Mouse (Mus musculus): ENCODE data around the gene Kit.
A peak's percentile ranks its signal among the peaks of the same experiment; 100 is the strongest.

The Kit gene

DNA sequence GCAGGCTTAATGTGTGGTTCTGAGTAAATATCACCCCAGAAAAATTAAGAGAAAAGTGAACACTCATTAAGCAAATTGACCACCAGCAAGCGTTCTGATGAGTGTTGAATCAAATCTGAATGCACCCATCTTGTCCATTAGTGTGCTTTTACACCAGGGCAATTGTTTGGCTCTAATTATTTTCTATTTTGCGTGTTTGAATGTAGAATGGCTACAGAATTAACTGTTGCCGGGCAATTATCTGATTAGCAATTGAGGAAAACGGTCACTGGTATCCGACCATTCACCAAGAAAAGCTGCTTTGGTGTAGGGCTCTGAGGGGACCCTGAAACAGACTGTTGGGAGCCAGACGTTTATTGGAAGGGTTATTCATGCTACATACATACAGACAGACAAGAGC is 16.2 kb downstream of the Kit start:
- DNase-seq (ENCODE audit: low read depth): no peak

- no peak for DNase-seq (ENCODE audit: low read depth)
Observed at GRCm38 (mm10) chr5:75591567-75591966, 16.9 kb downstream of the Kit start.

DNA sequence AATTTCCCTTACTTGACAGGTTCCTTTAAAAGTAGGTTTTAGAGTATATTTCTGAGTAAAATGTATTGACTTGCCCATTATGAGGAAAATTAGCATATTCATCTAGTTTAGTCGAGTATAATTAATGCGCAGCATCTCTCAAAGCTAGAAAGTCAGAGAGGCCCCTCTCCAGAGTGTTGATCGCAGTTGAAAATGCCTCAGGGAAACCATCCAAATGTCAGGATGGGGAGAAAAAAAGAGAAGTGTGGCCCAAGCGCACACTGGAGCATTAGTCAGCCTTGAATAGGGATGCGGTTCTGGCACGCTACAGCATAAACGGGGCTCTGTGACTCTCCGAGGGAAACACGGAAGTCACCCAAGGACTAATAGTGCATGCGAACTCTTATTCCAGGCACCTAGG is 20.6 kb downstream of the Kit start:
- DNase-seq (ENCODE audit: low read depth): no peak

- DNase-seq (ENCODE audit: low read depth): no peak
Observed at GRCm38 (mm10) chr5:75596211-75596610, 21.5 kb downstream of the Kit start.

DNA sequence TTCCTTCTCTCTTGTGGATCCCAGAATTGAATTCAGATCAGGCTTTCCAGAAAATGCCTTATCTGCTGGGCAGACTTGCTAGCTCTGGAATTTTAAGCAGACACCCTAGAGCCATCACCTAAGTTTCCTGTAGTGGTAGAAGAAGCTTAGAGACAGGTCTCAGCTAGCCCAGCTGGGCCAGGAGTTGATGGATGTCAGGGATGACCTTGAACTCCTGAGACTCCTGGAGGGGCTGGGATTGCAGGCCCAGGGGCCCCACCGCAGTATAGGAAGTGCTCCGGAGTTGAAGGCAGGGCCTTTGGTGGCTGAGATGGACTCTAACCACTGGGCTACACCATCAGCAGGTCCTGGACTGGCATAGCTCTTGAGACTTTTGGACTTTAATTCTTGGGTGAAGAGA is 22.6 kb downstream of the Kit start:
- DNase-seq (ENCODE audit: low read depth): no peak

- no peak for DNase-seq (ENCODE audit: low read depth)
Observed at GRCm38 (mm10) chr5:75598491-75598890, 23.8 kb downstream of the Kit start.

DNA sequence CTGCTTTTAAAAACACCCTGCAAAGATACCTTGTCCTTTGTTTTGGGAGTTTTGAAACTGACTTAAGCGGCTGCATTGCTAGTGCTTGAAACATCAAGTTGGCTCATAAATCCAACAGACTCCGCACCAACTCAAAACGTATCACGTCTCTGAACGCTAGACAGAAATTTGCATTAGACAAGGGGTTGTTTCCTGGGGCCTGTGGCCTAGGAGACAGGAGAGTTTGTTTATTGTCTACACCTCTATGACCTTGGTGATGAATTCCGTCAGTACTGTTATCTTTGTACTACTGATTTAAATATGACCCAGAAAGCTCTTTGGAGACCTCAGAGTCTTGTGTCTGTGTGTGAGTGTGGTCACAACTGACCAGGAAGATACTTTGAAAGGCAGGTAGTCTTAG is 25.3 kb downstream of the Kit start:
- DNase-seq (ENCODE audit: low read depth): no peak

- DNase-seq (ENCODE audit: low read depth): no peak
Observed at GRCm38 (mm10) chr5:75604238-75604637, 29.5 kb downstream of the Kit start.

DNA sequence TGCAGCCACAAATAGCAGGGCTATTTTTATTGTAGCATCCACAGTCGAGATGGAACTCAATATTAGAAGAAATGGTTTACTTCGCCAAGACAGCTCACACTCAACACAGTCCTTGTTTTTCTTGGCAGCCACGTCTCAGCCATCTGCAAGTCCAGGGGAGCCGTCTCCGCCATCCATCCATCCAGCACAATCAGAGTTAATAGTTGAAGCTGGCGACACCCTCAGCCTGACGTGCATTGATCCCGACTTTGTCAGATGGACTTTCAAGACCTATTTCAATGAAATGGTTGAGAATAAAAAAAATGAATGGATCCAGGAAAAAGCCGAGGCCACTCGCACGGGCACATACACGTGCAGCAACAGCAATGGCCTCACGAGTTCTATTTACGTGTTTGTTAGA is 32.2 kb downstream of the Kit start:
- DNase-seq (ENCODE audit: low read depth): no peak

DNA sequence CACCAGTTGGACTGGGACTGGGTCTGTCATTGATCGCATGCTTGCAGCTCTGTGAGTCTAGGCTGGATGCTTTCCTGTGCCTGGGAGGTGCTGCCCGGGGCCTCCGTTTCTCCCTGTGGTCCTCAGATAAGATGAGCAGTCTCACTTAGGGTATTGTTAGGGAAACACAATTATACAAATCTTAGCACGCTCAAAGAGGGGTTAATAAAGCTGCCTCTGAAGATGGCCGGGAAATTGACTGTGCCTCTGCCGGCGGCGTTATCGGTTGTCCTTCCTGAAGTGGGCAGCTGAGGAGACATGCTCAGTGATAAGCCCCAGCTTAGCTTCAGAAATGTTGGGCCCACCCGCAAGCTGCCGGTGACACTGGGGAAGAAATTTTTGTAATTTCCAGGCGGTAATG is 33.3 kb downstream of the Kit start:
- DNase-seq (ENCODE audit: low read depth): no peak

DNA sequence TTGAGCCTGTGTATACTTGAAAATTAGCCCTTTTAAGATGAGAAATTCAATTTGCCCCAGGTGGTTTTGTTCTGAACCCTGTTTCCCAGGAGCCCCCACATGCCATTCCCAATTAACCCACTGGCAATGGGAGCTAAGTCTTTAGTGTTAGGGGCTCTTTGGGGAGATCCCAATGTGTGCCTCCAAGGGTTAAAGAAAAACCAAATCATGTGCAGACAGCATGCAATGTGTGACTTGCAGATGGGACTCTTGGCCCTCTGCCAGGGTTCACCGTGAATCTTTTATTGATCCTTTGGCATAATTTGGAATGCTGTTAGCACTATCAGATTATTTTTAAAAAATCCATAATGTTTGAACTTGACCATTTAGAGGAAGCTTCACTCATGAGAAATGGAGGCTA is 37.7 kb downstream of the Kit start:
- no peak for DNase-seq (ENCODE audit: low read depth)

GRCm38 (mm10) chr5:75612926-75613325 is 38.2 kb downstream of the Kit start:
- DNase-seq (ENCODE audit: low read depth): no peak

DNA sequence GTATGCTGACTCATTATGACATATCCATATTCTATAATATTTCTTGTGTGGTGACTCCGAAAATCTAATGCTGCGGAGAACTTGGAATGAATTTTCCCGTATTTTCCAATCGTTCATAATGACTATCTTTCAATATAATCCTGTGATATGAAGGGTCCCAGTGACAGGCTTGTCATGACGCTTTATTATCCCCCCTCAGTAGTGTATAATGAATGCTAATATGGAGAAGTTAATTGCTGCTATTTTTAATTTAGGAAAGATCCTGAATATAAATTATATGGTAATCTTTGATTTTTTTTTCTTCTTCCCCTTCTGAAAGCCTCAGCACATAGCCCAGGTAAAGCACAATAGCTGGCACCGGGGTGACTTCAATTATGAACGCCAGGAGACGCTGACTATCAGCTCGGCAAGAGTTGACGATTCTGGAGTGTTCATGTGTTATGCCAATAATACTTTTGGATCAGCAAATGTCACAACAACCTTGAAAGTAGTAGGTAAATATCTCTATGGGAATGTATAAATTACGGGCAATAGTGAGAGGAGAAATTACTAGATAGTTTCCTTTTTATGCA is 40.4 kb downstream of the Kit start:
- no peak for DNase-seq (ENCODE audit: low read depth)

- no peak for DNase-seq (ENCODE audit: low read depth)
Observed at GRCm38 (mm10) chr5:75615624-75616023, 40.9 kb downstream of the Kit start.

GRCm38 (mm10) chr5:75622401-75622800 is 47.7 kb downstream of the Kit start:
- DNase-seq (ENCODE audit: low read depth): no peak

- DNase-seq (ENCODE audit: low read depth): no peak
Observed at GRCm38 (mm10) chr5:75623007-75623406, 48.3 kb downstream of the Kit start.

DNA sequence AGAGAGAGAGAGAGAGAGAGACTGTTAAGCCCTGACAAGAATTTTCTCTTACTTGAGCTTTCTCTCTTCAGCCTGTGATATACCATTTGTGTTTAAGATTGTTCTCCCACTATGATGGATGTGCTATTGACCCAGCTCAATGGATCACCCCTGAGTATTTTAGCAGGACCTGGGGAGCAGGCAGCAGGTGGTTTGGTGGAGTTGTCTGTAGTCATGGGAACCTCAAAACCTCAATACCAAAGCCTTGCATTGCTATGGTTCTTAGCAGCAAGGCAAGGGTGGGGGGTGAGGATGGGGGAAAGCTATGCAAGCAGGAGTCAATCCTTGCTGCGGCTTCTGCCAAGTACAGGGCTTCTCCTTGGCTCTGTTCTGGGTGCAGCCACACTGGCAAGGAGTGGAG is 48.8 kb downstream of the Kit start:
- no peak for DNase-seq (ENCODE audit: low read depth)

GRCm38 (mm10) chr5:75623993-75624706 is 49.4 kb downstream of the Kit start:
- DNase-seq (ENCODE audit: low read depth): no peak

GRCm38 (mm10) chr5:75625059-75625458 is 50.3 kb downstream of the Kit start:
- no peak for DNase-seq (ENCODE audit: low read depth)

GRCm38 (mm10) chr5:75626284-75626683 is 51.6 kb downstream of the Kit start:
- no peak for DNase-seq (ENCODE audit: low read depth)

GRCm38 (mm10) chr5:75626703-75627102 is 52.0 kb downstream of the Kit start:
- no peak for DNase-seq (ENCODE audit: low read depth)

- no peak for DNase-seq (ENCODE audit: low read depth)
Observed at GRCm38 (mm10) chr5:75632257-75632656, 57.5 kb downstream of the Kit start.

DNA sequence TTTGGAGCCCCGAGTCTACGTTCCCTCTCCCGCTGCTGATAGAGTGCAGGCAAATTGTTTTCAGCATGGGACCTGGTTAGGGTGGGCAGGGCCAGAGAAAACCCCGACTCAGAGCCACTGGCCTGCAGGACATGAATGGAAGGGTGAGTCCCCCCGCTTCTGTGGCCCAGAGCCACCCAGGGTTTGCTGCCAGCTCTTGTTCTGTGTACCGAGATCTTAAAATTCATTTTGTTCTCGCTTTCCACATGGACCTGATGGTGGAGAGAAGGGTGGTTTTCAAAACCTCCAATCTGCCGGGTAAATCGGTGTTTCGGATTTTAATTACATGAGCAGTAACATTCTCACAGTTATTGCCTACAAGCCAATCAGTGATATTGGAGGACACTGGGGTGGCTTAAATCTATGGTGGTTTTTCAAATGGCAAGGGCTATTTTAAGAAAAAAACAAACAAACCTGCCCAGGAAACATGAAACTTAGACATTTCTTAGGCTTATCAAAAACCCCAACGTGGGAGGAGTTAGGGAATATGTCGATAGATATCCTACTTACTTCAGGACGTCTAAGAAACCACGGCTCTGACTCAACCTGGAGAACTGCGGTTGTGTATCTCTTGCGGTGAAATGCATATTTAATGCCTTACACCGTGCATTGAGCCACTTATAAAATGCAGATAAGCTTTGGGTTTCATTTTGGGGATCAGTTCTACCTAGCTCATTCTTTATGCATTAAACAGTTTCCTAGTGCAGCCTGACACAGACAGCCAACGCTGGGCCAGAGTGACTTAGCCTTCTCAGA is 58.3 kb downstream of the Kit start:
- DNase-seq (ENCODE audit: low read depth): peak; percentile 16

Measured in c-Kit-positive CD71-negative TER-119-negative erythroid progenitor cells, embryonic 14.5 days (primary cell).